Mouse (Mus musculus): ENCODE measurements around the gene Olfr1047.

DNA sequence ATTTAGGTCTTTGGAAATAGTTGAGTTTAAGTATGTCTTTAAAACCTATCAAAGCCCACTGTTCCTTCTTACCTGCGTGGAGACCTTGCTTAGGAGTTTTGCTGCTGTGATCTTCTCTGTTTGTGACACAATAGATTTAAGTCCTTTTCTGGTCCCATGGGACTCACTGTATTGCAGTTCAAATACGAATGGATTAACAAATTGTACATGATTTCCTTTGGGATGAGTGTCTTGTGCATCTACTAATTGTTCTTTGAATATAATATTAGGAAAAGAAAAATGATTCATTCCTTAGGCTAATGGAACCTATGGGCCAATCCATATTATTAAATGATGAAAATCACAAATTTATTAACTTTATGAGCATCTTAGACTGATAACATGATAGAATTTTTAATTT lies 12.0 kb downstream of the Olfr1047 start, which contains the start of gene Olfr1046:
- TF ChIP-seq CTCF (IDR thresholded peaks at IDR 0.05; ENCODE audit: control insufficient read depth, insufficient read depth, insufficient replicate concordance, low read depth, low read length), result no peak
- no peak for TF ChIP-seq POLR2A (IDR thresholded peaks at IDR 0.05; ENCODE audit: control insufficient read depth, low read depth, low read length)

Data from testis, adult 2 months (tissue).